Comparison of ENCODE assay signal across 8 mouse cellular contexts in genomic region chr7:45509912-45510787, GRCm38 (mm10). TPM values are rescaled to one million over a fixed set of nuclear protein-coding genes. Genes with fewer than 3 reads are reported as not detected.
A peak's percentile ranks its signal among the peaks of the same experiment; 100 is the strongest.
DNase-seq lines count a peak whose midpoint lies in the region; ATAC-seq and TF ChIP-seq lines count a peak whose summit lies in the region.

Nucb1 (minus strand) TSS chr7:45510406.

- no peak for TF ChIP-seq CTCF in cortical plate, adult 2 months (IDR thresholded peaks at IDR 0.05; ENCODE audit: extremely low read depth, insufficient read depth, low read length)

- no peaks in the 10 kb centered on the region for H3K4me1 ChIP-seq in cortical plate, adult 2 months (ENCODE audit: control insufficient read depth, insufficient read depth, low read length)

- peak; percentile 89 for ATAC-seq in activated CD4-positive, CD25-positive, alpha-beta regulatory T cell, adult 4 months
- peak; percentile 85 for ATAC-seq in megakaryocyte progenitor cell, adult 5-6 weeks (replicated peaks; ENCODE audit: poor library complexity)

- DNase-seq in gastrocnemius, postnatal 10 days: peak; percentile 86
- DNase-seq in induced T-regulatory cell, adult 2 months (ENCODE audit: low read depth): peak; percentile 98
- DNase-seq in left cerebral cortex, adult 9 months (ENCODE audit: low spot score in 2 of 2): peak; percentile 78 to 91
- peak; percentile 82 for DNase-seq in right cerebral cortex, postnatal 14 days
- DNase-seq in urinary bladder, postnatal 36 days (ENCODE audit: low spot score in 2 of 2): peak; percentile 92 to 94

- peak within 1 kb of the TSS; percentile 16; the same call in 1 of the 2 replicates for H3K27ac ChIP-seq in cortical plate, adult 2 months (ENCODE audit: insufficient read depth, low read length)

- H3K4me3 ChIP-seq in cortical plate, adult 2 months (ENCODE audit: insufficient read depth, low read length): peak within 1 kb of the TSS; percentile 62

- peak; percentile 74 for TF ChIP-seq POLR2A in cortical plate, adult 2 months (IDR thresholded peaks at IDR 0.05; ENCODE audit: extremely low read depth, insufficient read depth, low read length)

RNA-seq across cellular contexts. Expression of gene Nucb1, which starts in this region (rescaled TPM):
- polyA plus RNA-seq in activated CD4-positive, CD25-positive, alpha-beta regulatory T cell, adult 4 months (2017; shearing (Covaris generic)): 100 to 1,000 TPM; 103 to 130 TPM
- 88.2 and 99.6 TPM in 2 replicates for polyA plus RNA-seq in cortical plate, adult 2 months (2012; rRNA removed)
- 100 to 1,000 TPM; 121 to 137 TPM for total RNA-seq in gastrocnemius, postnatal 10 days (2021)
- total RNA-seq in megakaryocyte progenitor cell, adult 5-6 weeks (2015): 112 and 114 TPM in 2 replicates
- total RNA-seq in megakaryocyte progenitor cell, adult 5-6 weeks (2017): 387 and 408 TPM in 2 replicates

Comparison
In these comparisons a context has a peak if more than half of its experiments do, and no peak if none do; other contexts are left out.
1. Peak in every context shown above with its lines: DNase-seq, ATAC-seq, H3K4me3 ChIP-seq and H3K27ac ChIP-seq.